Mouse (Mus musculus) A20 (cell line): ENCODE results near the gene Sertad2.
A peak's percentile ranks its signal among the peaks of the same experiment; 100 is the strongest.

Experiments used
- DNase-seq: peaks from one replicate; pipeline ENCODE4 v3.0.0-alpha.2; 2011; ENCODE audit warnings: low read depth, low spot score

The Sertad2 gene

DNA sequence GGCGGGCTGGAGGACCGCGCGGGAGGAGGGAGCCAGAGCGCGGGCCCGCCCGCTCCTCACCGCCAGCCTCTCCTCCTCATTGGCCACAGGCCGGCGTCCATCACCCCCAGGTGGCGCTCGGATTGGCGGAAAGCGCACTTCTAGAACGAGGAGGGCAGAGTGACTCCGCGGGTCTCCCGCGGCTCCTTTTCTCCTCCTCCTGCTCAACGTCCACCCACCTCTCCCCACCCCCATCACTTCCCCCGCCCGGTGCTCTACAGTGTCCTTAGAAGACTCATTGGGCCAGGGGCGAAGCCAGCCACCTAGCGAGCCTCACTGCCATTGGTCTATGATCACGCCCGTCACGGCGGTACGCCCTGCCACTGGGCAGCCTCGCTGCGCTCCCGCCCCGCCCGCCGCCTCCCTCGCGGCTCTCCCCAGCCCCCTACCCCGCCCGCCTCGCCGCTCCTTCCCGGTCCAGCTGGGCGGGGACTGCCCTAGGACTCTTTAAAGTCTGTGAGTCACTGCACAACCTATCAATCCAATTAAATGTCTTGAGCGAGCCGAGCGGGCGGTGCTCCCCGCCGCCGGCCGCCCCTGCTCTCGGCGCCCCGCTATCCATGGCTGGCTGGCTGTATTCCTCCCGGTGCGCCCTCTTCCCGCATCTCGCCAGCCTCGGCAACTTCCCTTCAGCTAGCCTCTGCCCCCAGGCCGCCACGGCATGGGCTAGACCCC is at the start of gene Sertad2:
Sertad2 (plus strand) TSS at position 515 of the 714 bp plus-strand sequence.
- peak; percentile 100 for DNase-seq

DNA sequence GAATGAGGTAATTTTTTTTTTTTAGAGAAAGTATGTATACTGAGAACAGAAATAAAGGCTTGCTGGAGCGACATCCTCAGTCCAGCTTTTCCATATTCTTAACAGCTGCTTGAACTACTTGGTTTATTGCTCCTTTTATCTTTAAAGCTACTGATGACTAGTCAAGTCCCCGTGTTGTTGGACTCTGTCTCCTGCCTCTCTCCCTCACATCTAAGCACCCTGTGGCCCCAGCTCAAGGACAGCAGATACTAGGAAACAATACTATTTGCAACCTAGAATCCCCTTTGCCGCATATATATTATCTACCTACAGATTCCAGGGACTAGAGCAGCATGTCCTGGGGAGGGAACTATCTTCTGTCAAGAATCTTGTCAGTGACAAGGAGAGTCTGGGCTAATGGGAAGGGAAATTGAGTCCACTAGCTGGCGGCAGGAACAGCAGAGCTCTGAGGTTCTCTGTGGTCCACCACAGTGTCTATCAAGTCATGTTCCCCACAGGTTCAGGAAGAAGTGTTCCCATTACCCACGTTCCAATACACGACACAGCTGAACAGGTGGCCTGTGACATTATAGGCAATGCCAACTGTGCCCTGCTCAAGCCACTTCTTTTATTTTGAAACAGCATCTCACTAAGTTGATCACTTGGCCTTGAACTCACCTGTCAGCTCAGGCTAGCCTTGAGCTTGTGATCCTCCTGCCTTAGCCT is 49.0 kb upstream of the Sertad2 start:
- no peak for DNase-seq

DNA sequence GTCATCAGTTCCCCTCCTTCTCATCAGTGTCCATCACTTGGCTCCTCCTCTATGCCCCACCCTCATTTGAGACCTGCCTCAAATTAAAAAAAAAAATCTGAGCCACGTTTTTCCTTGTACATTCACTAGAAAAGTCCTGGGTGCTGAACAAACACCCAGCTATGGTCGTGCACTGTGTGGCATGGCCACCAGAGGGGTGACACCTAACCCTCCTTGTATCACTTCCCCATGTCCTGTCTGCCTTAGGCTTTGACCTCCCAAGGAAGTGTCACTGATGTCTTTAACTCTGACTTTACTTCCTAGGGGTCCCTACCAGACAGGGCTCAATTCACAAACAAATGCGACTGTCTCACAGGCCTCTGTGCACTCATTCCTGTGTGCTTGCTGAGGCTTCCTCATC is 42.5 kb upstream of the Sertad2 start:
- peak; percentile 51 for DNase-seq

DNA sequence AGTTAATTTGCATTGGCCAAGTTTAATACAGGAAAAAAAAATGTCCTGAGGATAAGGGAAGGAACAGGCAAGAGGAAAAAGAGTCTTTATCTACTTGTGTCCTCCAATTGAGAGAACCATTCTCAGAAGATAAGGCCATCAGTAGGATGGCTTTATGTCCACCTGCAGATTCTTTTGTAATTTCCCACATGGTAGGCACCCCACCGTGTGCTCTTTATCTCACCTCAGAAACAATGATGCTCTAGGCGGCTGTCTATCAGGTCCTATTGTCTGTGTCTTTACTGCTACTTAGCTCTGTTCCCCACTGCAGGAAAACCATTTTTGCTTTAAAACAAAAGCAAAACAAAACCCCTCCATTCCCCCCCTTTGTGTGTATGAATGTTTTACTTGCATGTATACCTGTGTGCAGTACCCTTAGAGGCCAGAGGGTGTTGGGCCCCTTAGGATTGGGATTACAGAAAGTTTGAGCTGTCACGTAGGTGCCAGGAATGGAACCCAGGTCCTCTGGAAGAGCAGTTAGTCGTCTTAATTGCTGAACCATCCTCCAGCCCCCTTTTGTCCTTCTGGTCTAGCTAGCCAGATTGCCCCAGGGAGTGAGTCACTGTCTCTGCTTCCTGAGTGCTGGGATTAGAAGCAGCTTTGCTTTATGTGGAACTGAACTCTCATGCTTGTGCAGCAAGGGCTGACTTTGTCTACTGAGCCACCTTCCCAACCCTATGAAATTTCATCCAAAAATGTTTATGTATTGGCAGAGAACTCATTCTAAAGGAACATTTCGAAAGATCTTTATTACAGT is 41.7 kb upstream of the Sertad2 start:
- DNase-seq = no peak

DNA sequence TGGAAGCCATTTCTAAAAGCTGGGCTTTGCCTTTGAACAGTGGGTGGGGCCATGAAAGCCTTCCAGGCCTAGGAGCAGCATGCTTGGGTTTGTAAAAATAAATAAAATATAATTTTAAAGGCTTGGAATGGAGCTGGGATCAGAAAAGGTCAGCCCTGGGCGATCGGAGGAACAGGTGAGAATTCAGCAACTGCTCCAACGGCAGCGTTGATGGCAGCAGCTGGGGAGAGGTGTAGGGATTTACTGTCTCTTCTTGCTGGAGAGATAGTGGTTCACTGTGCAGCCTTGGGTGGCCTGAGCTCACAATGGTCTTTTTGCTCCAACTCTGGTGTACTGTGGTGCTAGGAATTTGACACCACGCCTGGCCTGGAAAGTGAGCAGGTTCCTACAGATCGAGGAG is 29.5 kb upstream of the Sertad2 start:
- no peak for DNase-seq

DNA sequence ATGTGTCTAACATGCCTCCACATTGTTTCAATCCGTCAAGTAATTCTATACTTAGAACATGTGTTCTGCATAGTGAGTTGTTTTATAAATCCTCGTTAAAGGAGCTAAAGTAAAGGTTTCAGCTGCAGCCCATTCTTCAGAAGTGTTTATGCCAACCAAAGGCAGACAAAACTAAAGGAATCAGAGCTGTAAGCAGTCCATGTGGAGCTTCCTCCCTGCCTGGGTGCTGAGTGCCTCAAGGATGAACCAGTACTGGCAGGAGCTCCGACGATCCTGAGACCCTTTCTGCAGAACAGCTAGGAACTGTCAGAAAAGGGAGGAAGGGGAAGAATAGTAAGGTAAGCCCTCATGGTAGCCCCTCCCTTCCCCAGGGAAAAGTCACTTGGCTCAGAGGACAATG is 28.3 kb upstream of the Sertad2 start:
- DNase-seq = no peak

DNA sequence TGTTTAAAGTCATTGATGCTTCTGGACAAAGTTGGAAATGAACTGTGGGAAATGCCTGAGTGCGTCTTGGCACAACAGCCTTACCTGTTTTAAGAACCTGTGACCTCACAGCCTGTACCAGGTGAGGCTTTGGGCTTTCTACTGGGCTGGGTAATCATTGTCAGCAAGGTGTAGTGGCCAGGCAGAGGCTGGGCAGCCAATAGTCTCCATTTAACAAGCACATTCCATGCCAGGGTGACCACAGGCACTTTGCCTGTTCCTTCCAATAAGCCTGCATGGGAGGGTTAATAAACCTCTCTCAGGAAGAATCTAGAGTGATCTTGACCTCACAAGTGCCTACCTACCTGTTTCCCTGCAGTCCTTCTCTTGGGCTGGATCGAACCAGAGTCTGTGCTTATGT is 21.7 kb upstream of the Sertad2 start:
- no peak for DNase-seq

DNA sequence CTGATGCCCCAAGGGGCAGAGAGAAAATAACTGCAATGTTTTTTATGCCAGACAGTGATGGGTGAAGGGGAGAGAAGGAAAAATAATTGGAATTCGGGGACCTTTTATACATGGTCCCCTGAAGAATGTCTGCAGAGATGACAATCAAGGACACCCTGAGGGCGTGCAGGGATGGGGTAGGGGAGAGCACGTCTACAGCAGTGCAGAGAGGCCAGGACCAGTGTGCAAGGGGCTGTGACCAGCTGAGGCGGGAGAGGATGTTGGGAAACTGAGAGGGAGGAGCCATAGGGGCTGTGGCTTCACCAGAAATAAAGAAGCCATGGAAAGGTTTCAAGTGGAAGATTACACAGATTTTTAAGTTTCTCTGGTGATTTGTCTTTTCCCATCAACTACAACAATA is 20.3 kb upstream of the Sertad2 start:
- DNase-seq = no peak

DNA sequence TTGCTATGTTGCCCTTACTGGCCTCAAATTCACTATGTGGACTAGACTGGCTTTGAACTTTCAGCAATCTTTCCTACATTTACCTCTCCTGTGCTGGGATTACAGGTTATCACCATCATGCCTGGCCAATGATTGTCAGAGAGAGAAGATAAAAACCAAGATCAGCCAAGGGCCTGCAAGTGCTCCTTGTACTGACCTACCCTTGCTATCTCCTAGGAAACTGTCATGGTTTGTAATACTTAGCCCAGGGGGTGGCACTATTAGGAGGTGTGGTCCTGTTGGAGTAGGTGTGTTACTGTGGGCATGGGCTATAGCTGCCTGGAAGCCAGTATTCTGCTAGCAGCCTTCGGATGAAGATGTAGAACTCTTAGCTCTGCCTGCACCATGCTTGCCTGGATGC is 18.6 kb upstream of the Sertad2 start:
- DNase-seq = no peak

DNA sequence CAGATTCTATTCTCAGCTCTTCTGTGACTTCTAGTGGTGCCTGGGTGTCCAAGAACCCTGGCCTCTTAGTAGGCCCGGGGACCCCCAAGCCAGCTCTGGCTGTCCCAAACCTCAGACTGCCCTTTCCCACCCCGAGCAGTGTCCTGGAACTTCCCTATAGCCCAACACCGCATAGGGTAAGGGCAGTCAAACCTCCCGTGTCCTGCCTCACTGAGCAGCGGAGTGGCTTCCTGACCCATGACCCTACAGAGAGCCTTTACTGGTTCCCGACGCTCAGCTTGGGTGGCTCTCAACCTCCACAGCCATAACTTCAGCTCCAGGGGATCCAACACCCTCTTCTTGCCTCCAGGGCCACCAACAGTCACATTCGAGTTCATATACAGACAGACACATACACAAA is 17.1 kb upstream of the Sertad2 start:
- DNase-seq = no peak

DNA sequence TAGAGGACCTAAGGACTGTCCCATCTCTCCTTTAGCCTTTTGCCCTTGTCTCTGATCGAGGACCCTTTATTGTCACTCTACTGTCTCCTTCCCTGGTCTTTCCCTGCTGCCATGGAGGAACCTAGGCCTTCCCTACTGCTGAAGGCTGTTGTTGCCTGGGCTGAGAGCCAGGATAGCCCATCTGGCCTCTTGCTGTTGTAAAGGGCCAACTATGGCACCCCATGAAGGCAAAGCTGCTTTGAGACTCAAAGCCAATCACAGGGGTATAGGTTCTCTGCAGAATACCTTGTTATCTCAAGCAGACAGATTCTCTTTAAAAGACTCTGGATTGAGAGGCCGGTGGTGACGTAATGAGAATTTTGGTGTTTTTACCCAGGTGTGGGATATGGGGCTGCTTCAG is 15.2 kb upstream of the Sertad2 start:
- DNase-seq = no peak

DNA sequence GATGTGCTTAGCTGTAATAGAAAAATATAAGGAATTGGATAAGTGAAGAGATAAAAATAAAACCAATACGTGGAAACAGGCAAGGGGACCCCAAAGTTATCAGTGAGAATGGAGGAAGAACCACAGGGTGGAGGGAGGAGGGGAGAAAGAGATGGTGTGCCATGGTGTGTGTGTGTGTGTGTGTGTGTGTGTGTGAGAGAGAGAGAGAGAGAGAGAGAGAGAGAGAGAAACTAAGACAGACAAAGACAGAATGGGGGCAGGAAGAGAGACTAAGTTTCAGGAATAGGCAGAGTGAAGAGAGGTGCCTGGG is 11.4 kb upstream of the Sertad2 start:
- peak; percentile 10 for DNase-seq

DNA sequence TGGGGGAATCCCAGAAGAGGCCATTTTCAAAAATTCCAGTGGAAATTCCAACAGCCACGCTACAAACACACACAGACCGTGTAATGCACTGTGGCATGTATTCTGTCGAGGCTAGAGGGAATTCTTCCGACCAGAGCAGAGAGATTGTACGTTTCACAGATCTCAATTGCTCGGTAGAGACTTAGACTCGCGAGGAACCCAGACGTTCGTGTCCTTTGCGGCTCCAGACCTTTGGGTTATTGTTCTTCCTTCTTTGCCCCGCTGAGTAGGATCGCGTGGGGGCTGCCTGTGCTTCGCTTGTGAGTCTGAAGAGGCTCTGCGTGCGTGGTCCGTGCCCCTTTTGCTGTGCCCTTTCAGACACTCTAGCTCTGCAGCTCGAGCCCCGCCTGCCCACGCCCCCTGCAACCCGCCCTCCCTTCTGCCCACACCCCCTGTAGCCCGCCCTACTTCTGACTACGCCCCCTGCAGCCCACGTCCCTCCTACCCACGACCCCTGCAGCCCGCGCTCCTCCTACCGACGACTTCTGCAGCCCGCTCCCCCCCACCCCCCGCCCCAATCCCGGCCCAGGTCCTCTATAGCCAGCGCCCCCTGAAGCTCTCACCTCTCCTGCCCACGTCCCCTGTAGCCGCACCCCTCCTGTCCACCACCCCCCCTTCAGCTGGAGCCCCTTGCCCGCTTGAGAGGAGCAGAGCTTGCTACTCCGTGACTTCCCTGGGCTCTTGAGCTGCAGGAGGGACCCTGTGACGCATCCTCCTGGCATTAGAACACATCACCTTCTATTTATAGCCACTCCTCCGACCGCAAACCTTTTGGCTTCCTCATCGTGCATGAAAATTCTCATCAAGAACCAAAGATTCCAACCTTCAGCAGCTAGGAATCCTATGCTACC is 10.8 kb upstream of the Sertad2 start:
- peak; percentile 32 for DNase-seq

DNA sequence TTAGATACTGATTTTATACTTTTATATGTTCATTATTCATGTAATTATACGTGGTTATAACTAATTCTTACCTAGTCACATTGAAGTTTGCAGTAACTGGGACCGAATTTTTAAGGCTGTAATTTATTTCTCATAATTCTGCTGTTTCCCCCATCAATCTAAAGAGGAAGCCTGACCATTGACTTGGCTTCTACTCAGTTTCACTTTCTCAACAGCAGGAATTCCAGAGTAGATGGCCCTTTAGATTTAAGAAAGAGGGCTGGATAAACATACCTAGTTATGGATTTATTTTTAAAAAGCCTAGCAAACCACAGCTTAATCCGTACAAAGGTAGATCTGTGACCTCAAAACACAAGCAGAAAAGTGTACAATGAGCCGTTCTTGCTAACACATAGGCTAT is 9.8 kb upstream of the Sertad2 start:
- no peak for DNase-seq

DNA sequence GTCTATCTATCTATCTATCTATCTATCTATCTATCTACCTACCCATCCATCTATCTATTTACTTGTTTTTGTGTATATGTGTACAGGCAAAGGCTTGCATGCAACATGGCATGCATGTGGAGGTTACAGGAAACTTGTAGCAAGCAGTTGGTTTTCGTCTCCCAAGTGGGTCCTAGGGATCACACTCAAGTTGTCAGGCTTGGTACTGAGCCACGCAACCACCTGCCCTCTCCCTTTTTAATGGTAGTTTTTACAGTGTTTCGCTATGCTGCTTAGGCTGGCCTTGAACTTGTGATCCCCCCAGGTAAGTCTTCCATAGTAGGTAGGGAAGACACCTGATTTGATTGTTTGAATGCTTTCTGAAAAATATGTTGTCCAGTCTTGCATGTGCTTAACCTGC is 5.8 kb upstream of the Sertad2 start:
- no peak for DNase-seq

DNA sequence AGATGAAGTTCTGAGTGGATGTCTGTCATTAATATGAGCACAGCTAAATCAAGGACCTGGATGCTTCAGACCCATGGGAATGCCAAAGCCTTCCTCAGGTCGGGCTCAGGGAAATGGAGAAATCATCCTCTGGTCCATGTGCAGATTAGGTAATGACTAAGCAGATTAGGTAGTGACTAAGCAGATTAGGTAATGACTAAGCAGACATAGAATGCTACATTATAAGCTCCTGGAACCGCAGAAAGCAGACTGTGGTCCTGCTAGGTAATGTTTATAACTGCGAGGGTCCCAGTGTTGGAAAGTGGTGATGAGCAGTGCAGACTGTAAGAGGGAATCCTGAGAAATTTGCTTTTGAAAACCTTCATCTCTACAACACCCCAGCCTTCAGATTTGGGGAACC is 4.6 kb upstream of the Sertad2 start:
- no peak for DNase-seq

DNA sequence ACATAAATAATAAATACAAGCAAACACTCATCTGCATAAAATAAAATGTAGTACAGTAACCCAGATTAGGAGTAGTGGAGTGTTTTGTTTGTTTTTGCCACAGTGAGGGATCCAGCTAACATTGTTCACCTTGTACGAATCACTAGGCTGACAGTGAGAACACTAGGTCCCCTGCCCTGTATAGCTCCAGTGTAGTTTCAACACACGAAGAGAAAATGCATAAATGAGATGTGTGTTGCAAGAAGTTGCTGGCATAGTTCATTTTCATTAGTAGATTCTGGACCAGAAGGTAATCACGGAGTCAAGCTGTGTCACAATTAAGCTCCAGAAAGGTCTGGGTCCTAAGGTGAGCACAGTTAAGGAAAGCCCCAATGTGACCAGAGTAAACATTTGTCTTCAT is 1.8 kb upstream of the Sertad2 start:
- no peak for DNase-seq

DNA sequence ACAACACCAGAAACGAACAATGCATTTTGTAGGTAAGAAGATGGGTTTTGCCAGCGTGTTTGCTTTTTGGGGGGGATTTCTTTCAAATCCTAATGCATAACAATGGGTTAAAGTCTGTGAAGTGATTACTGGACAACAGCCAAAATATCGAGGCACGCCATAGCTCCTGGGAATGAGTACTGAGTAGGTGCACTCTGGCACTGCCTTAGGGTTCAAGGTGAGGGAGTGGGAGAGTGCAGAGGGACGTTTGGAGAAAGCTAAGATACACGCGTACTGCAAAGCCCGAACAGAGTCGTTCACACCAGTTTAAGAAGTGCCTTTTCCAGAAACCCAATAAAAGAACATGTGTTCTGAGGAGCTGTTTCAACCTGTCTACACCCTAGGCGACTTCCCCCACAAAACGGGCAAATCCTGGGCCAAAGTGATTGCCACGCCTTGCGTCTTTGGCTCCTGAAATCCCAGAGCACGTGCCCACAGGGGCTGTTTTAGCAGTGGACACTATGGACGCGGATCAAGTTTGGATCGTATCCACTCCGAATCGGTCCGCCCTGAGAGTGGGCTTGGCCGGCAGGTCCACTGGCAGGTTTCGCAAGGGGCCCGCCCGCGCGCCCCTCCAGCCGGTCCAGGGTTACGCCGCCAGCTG is 937 bp upstream of the Sertad2 start:
- DNase-seq = peak; percentile 74

DNA sequence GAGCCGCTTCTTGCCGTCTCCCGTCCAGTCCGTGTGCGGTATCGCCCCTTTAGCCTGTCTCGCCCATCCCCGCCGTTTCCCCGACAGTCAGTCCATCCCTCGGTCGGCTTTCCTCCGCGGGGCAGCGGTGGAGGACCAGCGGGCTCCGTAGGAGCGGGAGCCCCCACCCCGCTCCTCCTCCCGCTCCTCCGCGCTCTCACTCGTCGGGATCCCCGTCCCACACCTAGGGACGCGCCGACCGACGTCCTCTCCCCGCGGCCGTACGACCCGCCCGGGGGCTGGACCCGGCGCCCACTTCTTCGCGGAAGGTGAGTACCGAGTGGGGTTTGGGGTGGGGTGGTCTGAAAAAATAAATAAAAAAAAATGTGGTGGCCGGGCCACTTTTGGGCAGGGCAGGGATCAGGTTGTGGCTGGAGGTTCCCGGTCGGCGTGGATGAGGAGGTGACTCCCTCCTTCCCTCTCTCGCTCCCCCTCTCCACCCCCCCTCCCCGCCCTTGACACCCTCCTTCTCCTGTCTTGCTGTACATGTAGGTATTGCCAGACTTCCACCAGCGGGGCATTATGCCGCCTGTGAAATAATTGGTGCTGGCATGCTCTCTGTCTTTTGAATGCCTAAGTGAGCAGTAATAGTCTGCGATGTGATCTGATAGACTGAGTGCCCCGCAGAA is 534 bp downstream of the Sertad2 start:
- DNase-seq = peak; percentile 73

DNA sequence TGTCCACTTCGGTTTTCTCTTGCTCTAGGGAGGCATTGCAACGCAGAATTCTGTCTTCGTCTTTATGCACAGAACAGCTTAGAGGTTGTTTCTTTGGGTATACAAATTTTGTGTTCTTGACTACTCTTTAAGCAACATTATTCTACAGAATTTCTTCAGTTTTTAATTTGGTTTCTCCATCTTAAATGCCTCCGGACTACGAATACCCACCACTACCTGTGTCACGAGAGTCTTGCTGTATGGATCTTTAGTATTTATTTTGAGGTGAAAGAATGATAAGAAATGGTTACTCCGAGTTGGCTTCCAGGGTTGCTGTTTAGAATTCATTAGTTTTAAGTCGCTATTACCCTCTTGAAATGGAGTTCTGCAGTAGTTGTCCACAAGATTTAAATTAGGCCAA is 1.3 kb downstream of the Sertad2 start:
- peak; percentile 60 for DNase-seq
